Mouse (Mus musculus) left cerebral cortex, adult 8-10 months (tissue): ENCODE measurements around the gene Zfp830. TPM values are rescaled to one million over a fixed set of nuclear protein-coding genes. Genes with fewer than 3 reads are reported as not detected.

Source experiments
- DNase-seq, 2 experiments: peaks; one replicate each; pipeline ENCODE4 v3.0.0; 2022; ENCODE audit warnings: low spot score in 2 of 2
- total RNA-seq, 4 experiments: library from RNA; stranded (reverse); gene quantifications; 2 replicates each; pipeline ENCODE4 v1.2.4; 2022

Gene Zfp830
- 10 to 100 TPM; 14.5 to 15.7 (median 14.8) TPM for total RNA-seq

DNA sequence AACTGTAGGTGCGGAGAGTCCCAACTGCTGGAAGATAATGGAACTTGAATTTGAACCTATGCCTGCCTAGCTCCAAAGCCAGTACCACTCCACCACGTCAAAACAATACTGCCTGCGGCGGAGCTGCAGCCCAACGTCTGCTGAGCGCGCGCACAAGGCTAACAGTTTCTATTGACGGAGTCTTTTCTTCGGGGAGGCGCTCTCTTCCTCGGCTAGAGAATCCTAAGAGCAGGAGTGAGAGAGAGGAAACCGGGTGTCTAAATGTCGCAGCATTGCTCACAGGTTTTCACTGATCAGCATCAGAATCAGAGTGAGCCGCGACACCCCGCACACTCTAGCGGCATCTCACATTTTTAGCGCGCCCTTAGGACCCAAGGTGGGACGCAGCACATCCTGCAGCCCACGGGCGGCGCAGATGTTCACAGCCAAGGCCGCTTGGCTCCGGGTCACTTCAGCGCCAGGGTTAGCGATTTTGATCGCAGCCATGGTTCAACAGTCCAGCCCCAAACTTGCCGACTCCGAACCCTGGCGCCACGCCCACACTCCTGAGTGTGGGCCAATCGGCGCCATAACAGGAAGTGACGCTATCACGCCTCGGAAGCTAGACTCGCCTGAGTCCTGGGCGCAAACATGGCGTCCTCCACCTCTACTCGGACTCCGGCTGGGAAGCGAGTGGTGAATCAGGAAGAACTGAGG is at the start of gene Zfp830, which contains the start of gene Cct6b:
Zfp830 (plus strand) TSS at position 604 of the 696 bp plus-strand sequence.
Cct6b (minus strand) TSS at position 580 of the 696 bp plus-strand sequence.
- peak; percentile 84 to 87 for DNase-seq

DNA sequence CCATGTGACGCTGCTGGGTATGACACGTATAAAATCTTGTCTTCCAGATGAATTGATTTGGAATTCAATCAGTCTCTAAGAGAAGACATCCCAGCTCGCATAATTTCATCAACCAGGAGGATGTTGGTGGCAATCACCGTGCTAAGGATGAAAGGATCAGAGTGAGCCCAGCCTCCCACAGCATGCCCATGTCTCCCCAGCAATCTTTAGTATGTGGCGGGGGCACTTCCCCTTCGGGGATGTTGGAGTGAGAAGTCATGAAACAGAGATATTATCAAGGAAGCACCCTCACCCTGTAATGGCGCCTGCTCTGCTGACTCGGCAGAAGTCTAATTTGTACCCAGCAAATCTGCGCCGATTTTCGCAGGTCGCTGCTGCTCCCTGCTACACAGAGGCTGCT is 44.9 kb upstream of the Zfp830 start:
- DNase-seq: no peak

GRCm38 (mm10) chr11:82726862-82727261 is 37.3 kb upstream of the Zfp830 start:
- no peak for DNase-seq

DNA sequence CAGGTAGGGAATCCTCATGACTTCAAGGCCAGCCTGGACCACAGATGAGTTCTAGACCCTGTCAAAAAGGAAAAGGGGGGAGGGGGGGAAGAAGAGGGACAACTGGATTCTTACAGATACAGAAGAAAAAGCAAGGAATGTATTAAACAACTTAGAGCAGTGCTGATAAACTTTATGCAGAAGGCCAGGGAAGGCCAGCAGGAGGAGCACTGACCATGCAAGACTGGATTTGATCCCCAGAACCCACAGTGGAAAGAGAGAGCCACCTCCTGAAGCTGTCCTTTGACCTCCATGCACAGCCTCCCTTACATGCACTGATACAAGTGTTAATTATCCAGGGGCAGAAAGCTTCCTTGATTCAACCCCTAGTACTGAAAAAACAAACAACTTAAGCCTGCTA is 29.9 kb upstream of the Zfp830 start:
- no peak for DNase-seq

DNA sequence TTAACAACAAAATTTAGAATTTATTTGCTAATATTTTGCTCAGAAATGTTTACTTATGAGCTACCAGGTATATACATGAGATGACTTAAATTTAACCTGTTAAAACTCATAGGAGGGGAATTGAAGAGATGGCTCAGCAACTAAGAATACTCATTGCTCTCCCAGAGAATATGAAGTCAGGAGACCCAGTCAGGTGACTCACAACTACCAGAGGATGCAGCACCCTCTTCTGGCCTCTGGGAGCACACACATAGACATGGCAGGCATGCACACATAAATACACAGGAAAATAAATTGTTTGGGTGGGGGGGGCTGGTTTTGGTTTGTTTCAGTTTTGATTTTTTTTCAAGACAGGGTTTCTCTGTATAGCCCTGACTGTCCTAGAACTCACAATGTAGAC is 25.1 kb upstream of the Zfp830 start:
- no peak for DNase-seq

DNA sequence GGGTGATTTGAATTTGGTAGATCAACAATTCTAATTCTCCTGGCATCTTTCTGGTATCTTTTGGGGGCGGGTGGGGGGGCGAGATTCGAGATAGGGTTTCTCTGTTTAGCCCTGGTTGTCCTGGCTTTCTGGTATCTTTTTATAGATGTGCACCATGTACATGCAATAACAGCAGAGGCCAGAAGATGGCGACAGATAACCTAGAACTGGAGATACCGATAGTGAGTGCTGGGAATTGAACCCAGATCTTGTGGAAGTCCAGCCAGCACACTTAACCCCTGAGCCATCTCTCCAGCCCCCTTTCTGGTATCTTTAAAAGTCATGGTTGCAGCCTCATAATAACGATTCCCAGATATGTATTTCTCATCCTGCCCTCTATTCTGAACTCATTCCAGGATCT is 18.0 kb upstream of the Zfp830 start:
- no peak for DNase-seq

DNA sequence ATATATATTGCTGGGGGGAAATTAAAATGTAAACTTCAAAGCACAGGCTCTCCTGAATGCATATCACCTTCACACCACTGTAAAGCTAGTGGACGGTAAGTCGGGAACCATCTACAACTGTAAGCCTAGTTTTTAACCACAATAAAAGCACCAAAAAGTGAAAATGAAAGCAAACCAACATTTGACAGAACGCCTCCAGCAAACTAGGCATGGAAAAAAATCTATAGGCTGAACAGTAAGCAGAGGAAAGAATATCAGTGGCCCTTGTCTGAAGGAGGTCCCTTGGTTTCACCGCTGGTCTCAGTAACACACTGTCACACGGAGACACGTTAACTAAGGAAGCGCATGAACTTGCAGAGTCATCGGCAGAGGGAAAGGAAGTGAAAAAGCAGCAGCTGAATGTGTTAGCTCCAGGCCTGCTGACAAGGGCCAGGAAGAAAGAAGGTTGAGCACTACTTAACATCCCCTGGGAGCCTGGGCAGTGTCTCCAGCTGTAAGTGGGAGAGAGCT is 17.2 kb upstream of the Zfp830 start:
- DNase-seq: no peak

DNA sequence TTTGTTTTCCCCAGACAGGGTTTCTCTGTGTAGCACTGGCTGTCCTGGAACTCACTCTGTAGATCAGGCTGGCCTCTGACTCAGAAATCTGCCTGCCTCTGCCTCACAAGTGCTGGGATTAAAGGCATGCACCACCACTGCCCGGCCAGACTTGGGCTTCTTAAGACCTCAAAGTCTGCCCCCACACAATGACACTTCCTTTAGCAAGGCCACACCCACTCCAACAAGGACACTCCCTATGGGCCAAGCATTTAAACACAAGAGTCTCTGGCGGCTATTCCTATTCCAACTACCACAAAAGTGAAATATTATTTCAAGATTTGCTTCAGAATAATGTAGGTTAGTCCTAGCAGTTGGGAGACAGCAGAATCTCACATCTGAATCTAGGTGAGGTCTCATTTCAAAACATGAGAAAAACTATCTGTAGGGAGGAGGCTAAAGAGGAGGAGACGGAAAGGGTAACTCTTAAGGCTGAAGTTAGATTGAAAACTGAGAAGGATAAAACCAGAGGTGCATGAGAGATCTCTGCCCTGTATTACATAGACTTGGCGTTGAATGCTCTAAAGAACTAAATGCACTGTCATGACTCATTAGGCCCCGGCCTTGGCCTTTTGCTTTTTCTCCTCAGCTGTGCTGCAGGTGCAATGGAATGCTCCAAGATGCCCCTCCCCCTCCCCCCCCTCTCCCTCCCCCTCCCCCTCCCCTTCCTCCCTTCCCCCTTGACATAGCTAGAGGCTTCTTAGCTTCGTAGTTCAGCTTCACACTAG is 11.6 kb upstream of the Zfp830 start:
- DNase-seq: no peak

- no peak for DNase-seq
Measured at GRCm38 (mm10) chr11:82755919-82756318, 8.2 kb upstream of the Zfp830 start.

GRCm38 (mm10) chr11:82762286-82762829 is 1.8 kb upstream of the Zfp830 start:
- no peak for DNase-seq

DNA sequence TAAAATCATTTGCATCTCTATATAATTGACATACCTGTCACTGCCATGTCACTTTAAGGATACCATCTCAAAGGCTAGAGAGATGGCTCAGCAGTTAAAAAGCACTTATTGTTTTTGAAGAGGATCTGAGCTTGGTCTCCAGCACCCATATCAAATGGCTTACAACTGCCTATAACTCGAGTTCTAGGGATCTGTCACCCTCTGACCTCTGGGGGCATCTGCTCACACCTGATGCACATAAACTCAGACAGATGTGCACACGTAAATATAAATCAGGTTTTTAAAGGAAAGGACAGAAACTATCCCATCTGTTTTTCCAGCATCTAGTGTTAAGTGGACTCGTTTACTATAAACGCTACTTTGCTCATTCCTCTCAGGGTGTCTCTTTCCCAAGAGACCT is 884 bp upstream of the Zfp830 start:
- no peak for DNase-seq

DNA sequence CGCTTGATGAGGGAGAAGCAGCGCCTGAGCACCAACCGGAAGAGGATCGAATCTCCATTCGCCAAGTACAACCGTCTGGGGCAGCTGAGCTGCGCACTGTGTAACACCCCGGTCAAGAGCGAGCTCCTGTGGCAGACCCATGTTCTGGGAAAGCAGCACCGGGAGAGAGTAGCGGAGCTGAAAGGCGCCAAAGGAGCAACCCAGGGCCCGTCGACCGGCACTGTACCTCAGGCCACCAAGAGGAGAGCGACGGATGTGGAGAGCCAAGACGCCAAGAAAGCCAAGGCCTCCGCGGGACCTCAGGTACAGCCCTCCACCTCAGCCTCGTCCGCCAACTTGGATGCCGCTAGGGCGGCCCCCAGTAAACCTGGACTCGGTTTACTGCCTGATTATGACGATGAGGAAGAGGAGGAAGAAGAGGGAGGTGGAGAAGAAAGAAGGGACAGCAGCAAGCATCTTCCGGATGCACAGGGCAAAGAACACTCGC is 336 bp downstream of the Zfp830 start:
- no peak for DNase-seq

DNA sequence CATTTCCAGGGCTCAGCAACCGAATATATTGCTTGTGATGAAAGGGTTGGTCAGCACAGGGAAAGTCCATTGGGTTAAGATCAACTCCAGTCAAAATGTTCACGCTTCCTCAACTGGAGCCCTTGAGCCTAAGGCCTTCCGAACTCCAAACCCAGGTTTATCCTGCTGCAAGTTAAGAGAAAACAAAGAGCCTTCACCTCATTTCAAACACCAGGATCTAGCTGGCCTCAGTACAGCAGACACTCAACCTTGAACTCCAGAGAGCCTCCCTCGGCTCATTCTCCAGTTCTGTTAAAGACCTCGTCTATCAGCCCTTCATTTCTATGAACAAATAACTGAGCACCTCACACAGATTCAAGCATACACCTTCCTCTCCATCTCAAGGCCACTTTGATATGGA is 16.0 kb downstream of the Zfp830 start:
- no peak for DNase-seq

- peak; percentile 87 to 91 for DNase-seq
Measured at GRCm38 (mm10) chr11:82780983-82781903, 17.1 kb downstream of the Zfp830 start, which contains the start of gene Lig3. TSS of gene Lig3 (plus strand) at chr11:82781108.

- DNase-seq: no peak
Measured at GRCm38 (mm10) chr11:82782197-82782596, 18.1 kb downstream of the Zfp830 start.

- DNase-seq: no peak
Measured at GRCm38 (mm10) chr11:82783453-82783852, 19.3 kb downstream of the Zfp830 start.

DNA sequence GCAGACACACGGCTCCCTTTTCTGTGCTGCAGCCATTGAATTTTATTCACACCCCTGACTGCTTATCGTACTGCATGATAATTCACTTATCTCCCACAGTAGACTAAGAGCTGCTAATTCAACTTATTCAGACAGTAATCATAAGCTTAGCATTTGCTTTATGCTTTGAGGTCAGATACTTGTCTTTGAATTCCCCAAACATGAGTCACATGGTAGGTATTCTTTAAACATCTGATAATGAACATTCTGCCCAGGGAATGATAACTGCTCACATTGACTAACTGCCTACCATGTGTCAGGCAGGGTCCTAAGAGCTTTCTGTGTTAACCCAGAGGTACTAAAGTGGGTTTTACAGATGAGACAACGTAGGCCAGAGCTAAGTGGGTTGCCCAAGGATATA is 42.5 kb downstream of the Zfp830 start:
- no peak for DNase-seq

- DNase-seq: no peak
Measured at GRCm38 (mm10) chr11:82807370-82807769, 43.2 kb downstream of the Zfp830 start.

- no peak for DNase-seq
Measured at GRCm38 (mm10) chr11:82808485-82808884, 44.3 kb downstream of the Zfp830 start.
